Mouse (Mus musculus) cerebellum, adult 11-12 months (tissue): Measurements from ENCODE around the gene Tmem106c.

ENCODE experiments used
- DNase-seq: peaks from one replicate; pipeline ENCODE4 v3.0.0; 2022

Gene Tmem106c

DNA sequence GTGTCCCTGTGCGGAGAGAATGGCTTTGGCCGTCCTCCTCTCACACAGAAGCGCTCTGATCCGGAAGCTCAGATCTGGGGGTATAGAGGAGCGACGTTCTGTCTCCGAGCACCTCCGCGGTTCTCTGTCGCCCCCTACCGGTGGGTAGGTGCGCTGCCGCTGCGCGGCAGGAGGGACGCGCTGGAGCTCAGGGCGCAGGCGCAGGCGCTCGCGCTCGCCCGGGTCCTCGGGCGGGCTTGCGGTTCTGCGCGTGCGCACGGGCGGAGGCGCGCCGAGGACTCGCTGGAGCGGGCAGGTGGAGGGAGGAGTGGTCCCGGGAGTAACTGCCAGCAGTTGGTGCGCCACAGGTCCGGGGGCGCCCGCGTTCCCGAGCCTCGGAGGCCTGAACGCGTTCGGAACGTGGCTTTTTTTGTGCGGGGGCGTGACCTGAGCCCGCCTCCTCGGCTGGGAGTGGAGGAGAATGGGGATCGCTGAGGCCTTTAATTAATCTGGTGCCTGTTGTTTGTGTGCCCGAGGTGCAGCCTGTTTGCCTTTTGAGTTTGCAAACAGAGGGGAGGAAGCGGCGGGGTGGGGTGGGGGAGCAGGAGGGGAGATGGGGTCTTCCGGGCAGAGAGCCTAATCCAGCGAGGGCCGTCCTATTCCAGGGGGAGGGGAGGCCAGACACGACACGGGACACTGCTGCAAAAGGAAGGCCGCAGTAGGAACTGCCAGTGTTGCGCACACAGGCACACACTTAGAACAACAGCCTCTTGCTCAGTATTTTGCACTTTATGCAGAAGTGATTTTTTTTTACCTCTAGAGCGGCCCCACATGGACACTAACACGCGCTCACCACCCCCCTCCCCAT is at the start of gene Tmem106c:
TSS of gene Tmem106c (plus strand) at position 212 of the 847 bp plus-strand sequence.
- peak; percentile 93 for DNase-seq

GRCm38 (mm10) chr15:97914331-97914747 is 49.7 kb upstream of the Tmem106c start:
- no peak for DNase-seq

DNA sequence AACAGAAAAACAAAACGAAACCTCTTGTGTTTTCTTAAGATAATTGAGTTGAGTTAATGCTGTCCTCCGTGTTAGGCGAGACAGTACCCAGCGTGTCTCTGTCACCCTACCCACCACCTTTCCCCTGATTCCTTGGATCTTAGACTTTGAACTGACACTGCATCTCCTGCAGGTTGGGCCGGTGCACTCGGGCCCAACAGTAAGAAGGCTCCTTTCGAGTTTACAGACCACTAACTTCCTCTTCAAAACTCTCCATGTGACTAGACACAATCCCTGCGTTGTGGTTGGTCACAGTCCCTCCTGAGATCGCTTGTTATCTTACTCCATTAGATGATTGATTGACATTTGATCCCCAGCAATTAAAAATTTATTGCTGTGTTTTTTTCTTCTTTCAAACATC is 46.0 kb upstream of the Tmem106c start:
- no peak for DNase-seq

GRCm38 (mm10) chr15:97919217-97919616 is 44.8 kb upstream of the Tmem106c start:
- no peak for DNase-seq

- no peak for DNase-seq
Observed at GRCm38 (mm10) chr15:97920306-97920705, 43.7 kb upstream of the Tmem106c start.

DNA sequence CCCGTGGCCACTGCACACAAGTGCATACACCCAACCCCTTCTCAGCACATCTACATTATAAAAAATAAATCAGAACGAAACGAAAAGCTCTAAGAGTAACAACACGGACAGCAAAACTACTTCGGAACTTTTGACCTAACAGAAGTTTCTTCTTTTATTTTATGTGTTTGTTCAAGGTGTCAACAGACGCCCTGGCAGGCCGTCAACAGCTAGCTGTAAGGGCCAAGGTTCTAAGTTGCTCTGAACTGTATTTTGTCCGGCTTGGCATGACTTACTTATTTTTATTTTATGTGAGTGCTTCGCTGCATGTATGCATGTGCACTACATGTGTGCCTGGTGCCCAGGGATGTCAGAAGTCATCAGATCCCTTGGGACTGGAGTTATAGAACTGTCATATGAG is 42.2 kb upstream of the Tmem106c start:
- DNase-seq = no peak

DNA sequence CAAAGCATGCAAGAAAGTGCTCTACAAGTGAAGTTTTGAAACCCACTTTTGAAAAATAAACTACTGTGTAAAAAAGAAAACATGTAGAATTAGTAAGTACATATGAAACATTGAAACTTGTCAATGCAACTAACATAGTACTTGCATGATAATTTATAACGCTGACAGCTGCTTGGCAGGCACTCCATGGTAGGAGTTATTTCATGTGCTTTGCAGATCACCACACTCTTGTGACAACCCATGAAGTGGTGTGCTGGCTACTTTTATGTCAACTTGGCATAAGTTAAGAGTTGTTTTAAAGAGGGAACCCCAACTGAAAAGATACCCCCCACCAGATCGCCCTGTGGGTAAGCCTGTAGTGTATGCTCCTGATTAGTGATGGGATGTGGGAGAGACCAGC is 41.6 kb upstream of the Tmem106c start:
- no peak for DNase-seq

DNA sequence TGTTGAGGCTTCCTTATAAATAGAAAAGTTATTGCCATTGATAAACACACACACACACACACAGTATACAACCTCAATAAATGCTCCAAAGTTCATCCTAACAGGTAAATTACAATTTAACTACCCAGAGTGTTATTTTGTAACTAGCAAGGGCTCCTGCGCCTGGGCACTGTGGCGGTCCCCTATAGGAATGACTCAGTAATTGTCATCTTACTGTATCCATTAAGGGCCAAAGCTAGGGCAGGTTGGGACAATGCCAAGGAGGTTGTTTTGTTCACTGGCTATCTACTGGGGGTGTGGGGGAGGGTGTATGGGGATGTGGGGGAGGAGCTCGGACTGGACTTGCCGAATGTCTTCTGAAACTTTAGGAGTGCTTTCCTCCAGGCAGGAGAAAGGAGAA is 37.0 kb upstream of the Tmem106c start:
- no peak for DNase-seq

GRCm38 (mm10) chr15:97927821-97928220 is 36.2 kb upstream of the Tmem106c start:
- no peak for DNase-seq

GRCm38 (mm10) chr15:97929259-97929824 is 34.7 kb upstream of the Tmem106c start:
- DNase-seq = no peak

GRCm38 (mm10) chr15:97932441-97932840 is 31.6 kb upstream of the Tmem106c start:
- DNase-seq = no peak

DNA sequence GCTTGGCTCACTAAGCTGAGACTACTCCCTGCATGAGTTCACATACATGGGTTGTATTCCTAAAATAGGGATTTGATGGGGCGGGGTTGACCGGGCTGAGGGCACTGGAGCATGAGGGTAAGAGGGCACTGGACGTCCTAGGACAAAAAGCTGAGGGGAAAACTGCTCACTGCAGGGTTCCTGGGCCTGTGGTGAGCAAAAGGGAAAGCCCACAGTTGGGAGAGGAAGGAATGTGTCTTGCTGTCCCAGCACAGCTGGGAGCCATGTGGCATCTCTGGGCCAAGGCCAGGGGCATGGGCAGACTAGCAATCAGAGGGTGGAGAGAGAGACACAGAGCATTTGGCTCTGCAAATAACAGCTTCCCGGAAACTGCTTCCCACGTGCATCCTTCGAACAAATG is 25.4 kb upstream of the Tmem106c start:
- DNase-seq = no peak

- DNase-seq = no peak
Observed at GRCm38 (mm10) chr15:97940088-97940487, 23.9 kb upstream of the Tmem106c start.

DNA sequence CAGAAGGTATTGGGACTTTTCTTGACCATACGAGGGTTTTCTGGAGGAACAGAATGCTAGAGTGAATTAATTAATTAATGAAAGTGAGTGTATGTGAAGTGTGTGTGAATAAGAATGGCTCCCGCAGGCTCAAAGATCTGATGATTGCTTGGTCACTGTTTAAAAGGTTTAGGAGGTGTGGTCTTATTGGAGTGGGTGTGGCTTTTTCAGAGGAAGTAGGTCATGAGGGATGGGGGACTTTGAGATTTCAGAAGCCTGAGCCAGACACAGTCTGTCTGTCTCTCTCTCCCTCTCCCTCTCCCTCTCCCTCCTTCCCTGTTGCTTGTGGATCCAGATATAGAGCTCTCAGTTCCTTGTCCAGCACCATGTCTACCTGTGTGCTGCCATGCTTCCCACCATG is 22.7 kb upstream of the Tmem106c start:
- DNase-seq = no peak

- no peak for DNase-seq
Observed at GRCm38 (mm10) chr15:97942538-97942937, 21.5 kb upstream of the Tmem106c start.

DNA sequence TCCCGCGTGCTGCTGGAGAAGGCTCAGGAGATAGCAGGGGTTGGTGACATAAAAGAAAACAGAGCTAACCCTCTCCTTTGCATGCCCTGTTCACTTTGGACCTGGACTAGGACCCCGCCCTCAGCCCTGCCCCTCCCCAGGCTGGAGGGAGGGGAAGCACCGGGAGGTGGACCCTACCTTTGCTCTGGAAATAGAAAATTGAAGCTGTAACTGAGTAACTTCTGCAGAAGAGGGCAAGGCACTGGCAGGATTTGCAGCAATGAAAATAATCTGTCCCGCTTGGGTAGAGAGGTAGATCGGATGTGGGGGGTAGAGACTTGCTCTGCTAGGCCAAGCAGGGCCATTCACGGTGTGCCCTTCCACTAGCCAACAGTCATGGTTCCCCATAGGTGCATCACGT is 20.6 kb upstream of the Tmem106c start:
- no peak for DNase-seq

- no peak for DNase-seq
Observed at GRCm38 (mm10) chr15:97944919-97945574, 19.0 kb upstream of the Tmem106c start.

GRCm38 (mm10) chr15:97945656-97946315 is 18.2 kb upstream of the Tmem106c start:
- no peak for DNase-seq

GRCm38 (mm10) chr15:97948720-97949119 is 15.3 kb upstream of the Tmem106c start:
- no peak for DNase-seq

GRCm38 (mm10) chr15:97949706-97950105 is 14.3 kb upstream of the Tmem106c start:
- no peak for DNase-seq

- no peak for DNase-seq
Observed at GRCm38 (mm10) chr15:97950240-97950639, 13.8 kb upstream of the Tmem106c start.

DNA sequence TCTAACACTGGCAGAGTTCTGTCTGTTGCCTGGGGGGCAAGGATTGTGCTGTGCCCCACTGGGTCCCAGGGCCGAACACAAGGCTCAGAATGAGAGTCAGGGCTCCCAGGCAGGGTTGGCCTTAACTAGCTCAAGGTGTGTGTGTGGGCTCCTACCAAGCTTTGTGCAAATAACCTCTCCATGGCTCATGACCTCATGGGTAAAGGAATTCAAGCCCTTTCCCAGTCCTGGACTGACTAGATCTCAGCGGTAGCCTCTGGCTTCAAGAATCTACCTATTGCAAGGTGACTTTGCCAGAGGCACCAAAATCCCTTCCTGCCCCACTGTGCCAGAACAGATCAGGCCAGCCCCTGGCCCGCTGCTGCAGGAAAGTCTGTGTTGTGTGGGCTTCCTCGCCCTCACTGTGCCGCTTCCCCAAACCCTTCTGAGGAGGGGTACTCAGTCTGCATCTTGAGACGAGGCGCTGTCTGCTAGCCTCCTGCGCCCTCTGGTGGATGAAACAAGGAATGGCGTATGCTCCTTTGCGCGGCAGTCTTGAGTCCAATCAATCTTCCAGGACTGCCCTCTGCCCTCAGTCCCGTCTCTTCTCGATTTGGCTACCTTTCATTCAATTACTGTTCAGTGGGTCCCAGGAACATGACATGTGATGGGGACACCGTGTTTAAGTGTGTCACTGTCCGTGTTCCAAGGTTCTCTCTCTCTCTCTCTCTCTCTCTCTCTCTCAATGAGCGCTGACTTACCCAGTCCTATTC is 11.7 kb upstream of the Tmem106c start:
- DNase-seq = peak; percentile 23

DNA sequence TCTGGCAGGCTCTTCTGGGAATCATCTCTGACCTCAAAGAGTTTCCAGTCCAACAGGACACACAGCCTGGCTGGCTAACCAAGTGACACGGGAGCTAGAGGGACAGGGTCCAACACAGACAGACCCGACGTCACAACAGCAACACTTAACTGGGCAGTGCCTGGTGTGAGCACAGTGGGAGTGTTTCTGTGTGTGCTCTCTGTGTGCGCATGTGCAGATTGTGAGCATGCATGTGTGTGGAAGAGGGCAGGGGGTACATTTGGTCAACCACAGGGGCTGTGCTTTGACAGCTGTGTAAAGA is 11.2 kb upstream of the Tmem106c start:
- DNase-seq = no peak
